Mouse (Mus musculus) heart, adult 2 months (tissue): Measurements from ENCODE around the gene Tsen15.

ENCODE experiments used
- CTCF ChIP-seq: fragments of 200-600 bp; IDR thresholded peaks from 2 replicates; pipeline ENCODE4 v1.8.1; 2022; ENCODE audit warnings: antibody characterized with exemption, mild to moderate bottlenecking, moderate library complexity
- EP300 ChIP-seq: fragments of 200-500 bp; IDR thresholded peaks from 2 replicates; pipeline ENCODE4 v1.6.1; 2011; ENCODE audit warnings: low read depth, low read length, control low read depth; ENCODE audit not compliant: insufficient read depth
- POLR2A ChIP-seq: fragments of 200-500 bp; IDR thresholded peaks from 2 replicates; pipeline ENCODE4 v1.6.1; 2011; ENCODE audit warnings: mild to moderate bottlenecking, low read depth, low read length, control low read depth; ENCODE audit not compliant: insufficient read depth

DNA sequence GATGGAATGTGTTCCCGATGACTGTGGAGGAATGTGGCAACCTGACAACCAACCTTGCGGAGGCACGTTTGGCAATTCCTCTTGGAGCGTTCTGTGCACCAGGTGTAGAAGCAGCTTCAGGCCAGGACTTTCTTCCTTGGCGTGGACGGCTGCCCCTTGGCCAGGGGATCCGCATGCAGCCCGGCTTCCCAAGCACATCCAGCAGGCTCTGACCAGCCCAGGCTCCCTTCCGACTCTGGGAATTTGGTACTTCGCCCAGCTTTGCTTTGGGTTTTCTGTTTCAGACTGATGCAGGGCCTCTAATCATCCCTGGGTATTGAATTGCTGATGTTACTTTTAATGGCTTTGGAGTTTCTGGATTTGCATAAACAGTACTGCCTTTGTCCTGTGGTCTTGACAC is 28.0 kb upstream of the Tsen15 start:
- TF ChIP-seq EP300 (no peak), CTCF (no peak), POLR2A (no peak)
